Mouse (Mus musculus): ENCODE measurements at regions not wholly inside any gene's neighbourhood (a gene's known extent, or its start where the extent isn't known, plus 50 kb on each side); places are given as distances from the start of the nearest gene placed in this dataset.

GRCm38 (mm10) chr5:117040878-117041277 lies 75.0 kb downstream of the Suds3 start:
- ATAC-seq, result no peak
- no peaks in the 10 kb centered on the region for H3K36me3 ChIP-seq (ENCODE audit: control insufficient read depth, insufficient read depth, low read length)
- WGBS, result 82% methylated on average over 9 of the region's 9 CpGs

GRCm38 (mm10) chr5:117037261-117037660 lies 78.7 kb downstream of the Suds3 start:
- H3K36me3 ChIP-seq (ENCODE audit: control insufficient read depth, insufficient read depth, low read length), result no peaks in the 10 kb centered on the region
- DNase-seq (ENCODE audit: low spot score), result peak; percentile 82
- no peak for ATAC-seq
- no peaks in the 10 kb centered on the region for H3K27me3 ChIP-seq (replicated peaks; ENCODE audit: control insufficient read depth, insufficient read depth, low read length)
- no peaks in the 10 kb centered on the region for H3K9me3 ChIP-seq (replicated peaks; ENCODE audit: control insufficient read depth, low read length)
- no peaks in the 10 kb centered on the region for H3K4me1 ChIP-seq (ENCODE audit: control insufficient read depth, insufficient read depth, low read length)
- H3K4me3 ChIP-seq (ENCODE audit: low read depth, low read length), result no peak overlapping the region
- no peak overlapping the region for H3K9ac ChIP-seq (ENCODE audit: low read length)
- WGBS, result 17% methylated on average over 3 of the region's 3 CpGs
- H3K27ac ChIP-seq (ENCODE audit: low read depth, low read length), result no peak overlapping the region
- H3K4me2 ChIP-seq (ENCODE audit: low read length), result no peak overlapping the region

More at GRCm38 (mm10) chr5:117040878-117041277, 75.0 kb downstream of the Suds3 start:
- H3K4me1 ChIP-seq (ENCODE audit: control insufficient read depth, insufficient read depth, low read length), result no peaks in the 10 kb centered on the region
- H3K27ac ChIP-seq (ENCODE audit: low read depth, low read length), result no peak overlapping the region
- H3K27me3 ChIP-seq (replicated peaks; ENCODE audit: control insufficient read depth, insufficient read depth, low read length), result no peaks in the 10 kb centered on the region
- H3K4me3 ChIP-seq (ENCODE audit: low read depth, low read length), result no peak overlapping the region
- no peak overlapping the region for H3K4me2 ChIP-seq (ENCODE audit: low read length)
- H3K9ac ChIP-seq (ENCODE audit: low read length), result no peak overlapping the region
- H3K9me3 ChIP-seq (replicated peaks; ENCODE audit: control insufficient read depth, low read length), result no peaks in the 10 kb centered on the region
- no peak for DNase-seq (ENCODE audit: low spot score)

- no peaks in the 10 kb centered on the region for H3K4me1 ChIP-seq (ENCODE audit: control insufficient read depth, insufficient read depth, low read length)
- no peak overlapping the region; the same call in 1 of the 2 replicates for H3K27ac ChIP-seq (ENCODE audit: low read depth, low read length)
- no peak overlapping the region for H3K9ac ChIP-seq (ENCODE audit: low read length)
- no peak overlapping the region for H3K4me2 ChIP-seq (ENCODE audit: low read length)
- WGBS, result 41% methylated on average over 10 of the region's 10 CpGs
- H3K27me3 ChIP-seq (replicated peaks; ENCODE audit: control insufficient read depth, insufficient read depth, low read length), result no peaks in the 10 kb centered on the region
- H3K9me3 ChIP-seq (replicated peaks; ENCODE audit: control insufficient read depth, low read length), result no peaks in the 10 kb centered on the region
- H3K4me3 ChIP-seq (ENCODE audit: low read depth, low read length), result no peak overlapping the region
- H3K36me3 ChIP-seq (ENCODE audit: control insufficient read depth, insufficient read depth, low read length), result no peaks in the 10 kb centered on the region
- ATAC-seq, result peak; percentile 91; the same call in 1 of the 2 replicates
- peak; percentile 92 for DNase-seq (ENCODE audit: low spot score)
Observed at GRCm38 (mm10) chr5:117032130-117032529, 83.8 kb downstream of the Suds3 start.

- Histone ChIP-seq H3K9me3 (replicated peaks; ENCODE audit: control insufficient read depth, low read length) (no peaks in the 10 kb centered on the region), H3K27ac (ENCODE audit: low read depth, low read length) (0 out of 2 replicates have a peak overlapping the region, but pooled peaks have one; percentile 1), H3K36me3 (ENCODE audit: control insufficient read depth, insufficient read depth, low read length) (no peaks in the 10 kb centered on the region), H3K9ac (ENCODE audit: low read length) (no peak overlapping the region), H3K4me1 (ENCODE audit: control insufficient read depth, insufficient read depth, low read length) (no peaks in the 10 kb centered on the region; the same call in 1 of the 2 replicates), H3K4me2 (ENCODE audit: low read length) (no peak overlapping the region), H3K27me3 (replicated peaks; ENCODE audit: control insufficient read depth, insufficient read depth, low read length) (no peaks in the 10 kb centered on the region), H3K4me3 (ENCODE audit: low read depth, low read length) (no peak overlapping the region)
- DNase-seq (ENCODE audit: low spot score) (peak; percentile 66), ATAC-seq (no peak)
- 70% methylated on average over 13 of the region's 13 CpGs for WGBS
Observed at GRCm38 (mm10) chr5:117025689-117026383, 90.1 kb downstream of the Suds3 start.

- H3K9me3 ChIP-seq (replicated peaks; ENCODE audit: control insufficient read depth, low read length), result no peaks in the 10 kb centered on the region; the same call in 1 of the 2 replicates
- 79% methylated on average over 6 of the region's 6 CpGs for WGBS
- no peak overlapping the region for H3K9ac ChIP-seq (ENCODE audit: low read length)
- no peak overlapping the region for H3K4me2 ChIP-seq (ENCODE audit: low read length)
- H3K27me3 ChIP-seq (replicated peaks; ENCODE audit: control insufficient read depth, insufficient read depth, low read length), result no peaks in the 10 kb centered on the region
- no peaks in the 10 kb centered on the region for H3K4me1 ChIP-seq (ENCODE audit: control insufficient read depth, insufficient read depth, low read length)
- no peak for DNase-seq (ENCODE audit: low spot score)
- H3K4me3 ChIP-seq (ENCODE audit: low read depth, low read length), result no peak overlapping the region
- no peak overlapping the region for H3K27ac ChIP-seq (ENCODE audit: low read depth, low read length)
- no peak for ATAC-seq
- H3K36me3 ChIP-seq (ENCODE audit: control insufficient read depth, insufficient read depth, low read length), result no peaks in the 10 kb centered on the region
Observed at GRCm38 (mm10) chr5:117018419-117019150, 97.3 kb downstream of the Suds3 start.

GRCm38 (mm10) chr5:117011128-117011527 lies 104.8 kb downstream of the Suds3 start:
- Histone ChIP-seq H3K27me3 (replicated peaks; ENCODE audit: control insufficient read depth, insufficient read depth, low read length) (no peaks in the 10 kb centered on the region), H3K36me3 (ENCODE audit: control insufficient read depth, insufficient read depth, low read length) (no peaks in the 10 kb centered on the region), H3K4me1 (ENCODE audit: control insufficient read depth, insufficient read depth, low read length) (no peaks in the 10 kb centered on the region), H3K4me2 (ENCODE audit: low read length) (no peak overlapping the region), H3K27ac (ENCODE audit: low read depth, low read length) (no peak overlapping the region), H3K9ac (ENCODE audit: low read length) (no peak overlapping the region), H3K9me3 (replicated peaks; ENCODE audit: control insufficient read depth, low read length) (no peaks in the 10 kb centered on the region), H3K4me3 (ENCODE audit: low read depth, low read length) (no peak overlapping the region)
- no peak for DNase-seq (ENCODE audit: low spot score)
- no peak for ATAC-seq
- WGBS, result 92% methylated on average over 7 of the region's 7 CpGs

GRCm38 (mm10) chr5:117000770-117001201 lies 115.1 kb downstream of the Suds3 start:
- ATAC-seq, result peak; percentile 70
- peaks cover 4% of the 10 kb centered on the region; the same call in 1 of the 2 replicates for H3K4me1 ChIP-seq (ENCODE audit: control insufficient read depth, insufficient read depth, low read length)
- no peak overlapping the region for H3K4me3 ChIP-seq (ENCODE audit: low read depth, low read length)
- H3K27me3 ChIP-seq (replicated peaks; ENCODE audit: control insufficient read depth, insufficient read depth, low read length), result no peaks in the 10 kb centered on the region
- peak overlapping the region; percentile 24 for H3K4me2 ChIP-seq (ENCODE audit: low read length)
- WGBS, result 8% methylated on average over 20 of the region's 20 CpGs
- peak; percentile 79 for DNase-seq (ENCODE audit: low spot score)
- H3K9ac ChIP-seq (ENCODE audit: low read length), result peak overlapping the region; percentile 13; the same call in 1 of the 2 replicates
- no peaks in the 10 kb centered on the region for H3K9me3 ChIP-seq (replicated peaks; ENCODE audit: control insufficient read depth, low read length)
- no peaks in the 10 kb centered on the region for H3K36me3 ChIP-seq (ENCODE audit: control insufficient read depth, insufficient read depth, low read length)
- H3K27ac ChIP-seq (ENCODE audit: low read depth, low read length), result peak overlapping the region; percentile 61; the same call in 1 of the 2 replicates

- Histone ChIP-seq H3K4me2 (ENCODE audit: low read length) (no peak overlapping the region), H3K4me3 (ENCODE audit: low read depth, low read length) (no peak overlapping the region), H3K9me3 (replicated peaks; ENCODE audit: control insufficient read depth, low read length) (no peaks in the 10 kb centered on the region), H3K9ac (ENCODE audit: low read length) (no peak overlapping the region), H3K27me3 (replicated peaks; ENCODE audit: control insufficient read depth, insufficient read depth, low read length) (no peaks in the 10 kb centered on the region), H3K27ac (ENCODE audit: low read depth, low read length) (no peak overlapping the region), H3K4me1 (ENCODE audit: control insufficient read depth, insufficient read depth, low read length) (no peaks in the 10 kb centered on the region), H3K36me3 (ENCODE audit: control insufficient read depth, insufficient read depth, low read length) (no peaks in the 10 kb centered on the region)
- no peak for DNase-seq (ENCODE audit: low spot score)
- 80% methylated on average over 5 of the region's 5 CpGs for WGBS
- ATAC-seq, result no peak
Observed at GRCm38 (mm10) chr5:116994508-116994907, 121.4 kb downstream of the Suds3 start.

- ATAC-seq, result no peak
- no peak overlapping the region for H3K27ac ChIP-seq (ENCODE audit: low read depth, low read length)
- H3K4me3 ChIP-seq (ENCODE audit: low read depth, low read length), result no peak overlapping the region
- no peak overlapping the region for H3K4me2 ChIP-seq (ENCODE audit: low read length)
- H3K4me1 ChIP-seq (ENCODE audit: control insufficient read depth, insufficient read depth, low read length), result no peaks in the 10 kb centered on the region
- no peak overlapping the region for H3K9ac ChIP-seq (ENCODE audit: low read length)
- WGBS, result 86% methylated on average over 1 of the region's 1 CpGs
- no peaks in the 10 kb centered on the region for H3K27me3 ChIP-seq (replicated peaks; ENCODE audit: control insufficient read depth, insufficient read depth, low read length)
- no peak for DNase-seq (ENCODE audit: low spot score)
- H3K36me3 ChIP-seq (ENCODE audit: control insufficient read depth, insufficient read depth, low read length), result no peaks in the 10 kb centered on the region
- no peaks in the 10 kb centered on the region for H3K9me3 ChIP-seq (replicated peaks; ENCODE audit: control insufficient read depth, low read length)
Observed at GRCm38 (mm10) chr5:116993674-116994073, 122.2 kb downstream of the Suds3 start.
